Mouse (Mus musculus) thymus, adult 2 months (tissue): Measurements from ENCODE around the gene Pygm. TPM values are rescaled to one million over a fixed set of nuclear protein-coding genes. Genes with fewer than 3 reads are reported as not detected.

Experiments
- DNase-seq: peaks from one replicate; pipeline ENCODE4 v3.0.0; 2021
- H3K27ac ChIP-seq: fragments of 200-500 bp; 2 replicates; pipeline ENCODE4 v1.5.1; 2012; ENCODE audit warnings: low read length, control low read depth; ENCODE audit not compliant: control insufficient read depth, insufficient read depth
- H3K27me3 ChIP-seq: fragments of 200-500 bp; 2 replicates; pipeline ENCODE4 v1.6.1; 2012; ENCODE audit warnings: mild to moderate bottlenecking, low read length, moderate library complexity, mixed read lengths; ENCODE audit not compliant: control insufficient read depth, insufficient read depth
- H3K36me3 ChIP-seq: fragments of 200-500 bp; 2 replicates; pipeline ENCODE4 v1.6.1; 2012; ENCODE audit warnings: mild to moderate bottlenecking, low read length, moderate library complexity; ENCODE audit not compliant: control insufficient read depth, insufficient read depth
- H3K4me1 ChIP-seq: fragments of 200-500 bp; replicated peaks from 2 replicates; pipeline ENCODE4 v1.6.1; 2012; ENCODE audit warnings: low read length; ENCODE audit not compliant: control insufficient read depth, insufficient read depth
- H3K4me3 ChIP-seq: fragments of 200-500 bp; 2 replicates; pipeline ENCODE4 v1.5.1; 2012; ENCODE audit warnings: mild to moderate bottlenecking, low read length, control low read depth, moderate library complexity; ENCODE audit not compliant: control insufficient read depth, insufficient read depth
- CTCF ChIP-seq: fragments of 200-500 bp; IDR thresholded peaks from 2 replicates; pipeline ENCODE4 v1.5.1; 2012; ENCODE audit warnings: mild to moderate bottlenecking, control low read depth, low read length, moderate library complexity, borderline replicate concordance; ENCODE audit not compliant: control insufficient read depth, poor library complexity, insufficient read depth; ENCODE audit errors: extremely low read depth
- POLR2A ChIP-seq: fragments of 200-500 bp; IDR thresholded peaks from 2 replicates; pipeline ENCODE4 v1.6.1; 2012; ENCODE audit warnings: mild to moderate bottlenecking, low read length, control low read depth, moderate library complexity; ENCODE audit not compliant: control insufficient read depth, poor library complexity, insufficient read depth; ENCODE audit errors: extremely low read depth
- WGBS: fragments of 180-500 bp; shearing (Covaris S2); methylation state at CpG from one replicate; pipeline ENCODE4 v1.1.7; 2018; 5-methylcytosine and 5-hydroxymethylcytosine counted together
- polyA plus RNA-seq: library from polyadenylated mRNA; depleted of rRNA; stranded (reverse); fragments of >200 nt; gene quantifications from 2 replicates; pipeline ENCODE4 v1.2.3, GENCODE M21; 2012

Gene Pygm
- polyA plus RNA-seq, 1 experiment: 41.6 TPM

- no peak overlapping the region for H3K4me3 ChIP-seq
- DNase-seq: peak; percentile 74
- no peak for TF ChIP-seq POLR2A
- 0 out of 2 replicates have a peak, but pooled peaks have one; percentile 12 for TF ChIP-seq CTCF
- H3K36me3 ChIP-seq: no peaks in the 10 kb centered on the region; the same call in 1 of the 2 replicates
- no peaks in the 10 kb centered on the region for H3K27me3 ChIP-seq
- WGBS: 26% methylated on average over 15 of the region's 15 CpGs
- H3K27ac ChIP-seq: peak overlapping the region; percentile 79
- peaks cover 50% of the 10 kb centered on the region for H3K4me1 ChIP-seq
Measured at GRCm38 (mm10) chr19:6339890-6340504, 44.2 kb upstream of the Pygm start.

GRCm38 (mm10) chr19:6340524-6341452 lies 43.4 kb upstream of the Pygm start, which contains the start of gene Map4k2:
Gene Map4k2 (plus strand): TSS chr19:6341135.
- Histone ChIP-seq H3K36me3 (peaks cover 5% of the 10 kb centered on the region; the same call in 1 of the 2 replicates), H3K27ac (peak within 1 kb of the TSS; percentile 83), H3K4me3 (peak within 1 kb of the TSS; percentile 80), H3K27me3 (no peaks in the 10 kb centered on the region), H3K4me1 (peaks cover 46% of the 10 kb centered on the region)
- peak; percentile 91 for DNase-seq
- TF ChIP-seq CTCF (peak; percentile 59; the same call in 1 of the 2 replicates), POLR2A (peak; percentile 44; the same call in 1 of the 2 replicates)
- 4% methylated on average over 62 of the region's 72 CpGs for WGBS

- H3K36me3 ChIP-seq: peaks cover 12% of the 10 kb centered on the region
- peaks cover 39% of the 10 kb centered on the region for H3K4me1 ChIP-seq
- 3% methylated on average over 23 of the region's 23 CpGs for WGBS
- DNase-seq: no peak
- no peaks in the 10 kb centered on the region for H3K27me3 ChIP-seq
- TF ChIP-seq CTCF (no peak), POLR2A (no peak)
- peak overlapping the region; percentile 80 for H3K4me3 ChIP-seq
- peak overlapping the region; percentile 83 for H3K27ac ChIP-seq
Measured at GRCm38 (mm10) chr19:6341453-6342077, 42.6 kb upstream of the Pygm start.

- Histone ChIP-seq H3K27me3 (no peaks in the 10 kb centered on the region), H3K36me3 (peaks cover 21% of the 10 kb centered on the region), H3K27ac (peak overlapping the region; percentile 83), H3K4me1 (peaks cover 34% of the 10 kb centered on the region), H3K4me3 (peak overlapping the region; percentile 80)
- DNase-seq: peak; percentile 68
- WGBS: 34% methylated on average over 5 of the region's 5 CpGs
- TF ChIP-seq CTCF: no peak
- TF ChIP-seq POLR2A: peak; percentile 25; the same call in 1 of the 2 replicates
Measured at GRCm38 (mm10) chr19:6342276-6342933, 41.8 kb upstream of the Pygm start.

GRCm38 (mm10) chr19:6343066-6343925 lies 40.9 kb upstream of the Pygm start:
- Histone ChIP-seq H3K27ac (peak overlapping the region; percentile 83), H3K4me3 (no peak overlapping the region), H3K36me3 (peaks cover 22% of the 10 kb centered on the region), H3K4me1 (peaks cover 37% of the 10 kb centered on the region), H3K27me3 (no peaks in the 10 kb centered on the region)
- DNase-seq: peak; percentile 43
- WGBS: 70% methylated on average over 19 of the region's 19 CpGs
- TF ChIP-seq CTCF: no peak; the same call in 1 of the 2 replicates
- TF ChIP-seq POLR2A: no peak
